Mouse (Mus musculus): ENCODE data around the gene Gpr171. TPM values are rescaled to one million over a fixed set of nuclear protein-coding genes. Genes with fewer than 3 reads are reported as not detected.
"Not testable (repeated sequence)": the region's sequence is repeated elsewhere in the genome, so short reads cannot be mapped to it uniquely, and the experiment has no call there.

Gene Gpr171
- total RNA-seq (2021): not detected
- long read RNA-seq, experiment 1: 0 reads
- long read RNA-seq, experiment 2: 0 reads

DNA sequence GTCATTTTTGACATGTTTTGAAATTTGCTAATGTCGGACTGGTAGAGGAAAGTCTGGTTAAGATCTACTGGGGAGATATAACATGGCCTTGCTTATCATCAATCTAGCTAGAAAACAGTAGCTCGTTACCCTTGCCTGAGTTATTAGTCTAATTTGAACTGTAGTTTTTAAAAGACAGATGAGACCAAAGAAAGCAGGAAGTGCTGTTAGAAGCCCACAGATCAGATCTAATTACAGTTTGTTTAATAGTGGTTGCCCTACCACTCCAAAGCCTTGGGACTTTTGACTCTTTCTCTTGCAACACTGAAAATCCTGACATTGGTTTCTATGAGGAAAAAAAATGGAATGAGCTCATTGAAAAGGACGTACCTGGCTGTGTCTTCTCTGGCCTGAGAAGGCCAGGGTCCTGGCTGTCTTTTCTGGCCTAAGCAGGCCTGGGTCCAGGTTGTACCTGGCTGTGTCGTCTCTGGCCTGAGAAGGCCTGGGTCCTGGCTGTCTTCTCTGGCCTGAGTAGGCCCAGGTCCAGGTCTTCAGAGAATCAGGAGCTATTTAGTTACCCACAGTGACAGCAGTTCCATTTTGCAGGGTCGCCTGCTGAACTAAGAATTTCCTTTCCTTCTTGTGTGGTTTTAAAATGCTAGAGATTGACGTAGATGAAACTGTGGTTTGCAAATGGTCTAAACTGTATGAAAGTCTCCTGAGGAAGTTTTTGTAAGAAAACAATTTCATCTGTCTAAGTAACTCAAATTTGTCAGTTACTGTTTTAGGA, at the start of gene Gpr171:
Gpr171 (minus strand) TSS at position 604 of the 769 bp plus-strand sequence.
- intact Hi-C loops (cut with DNase I): no loop called here
- no peak for DNase-seq (ENCODE audit: low spot score in 2 of 2)

GRCm38 (mm10) chr3:59150624-59151023, 49.0 kb upstream of the Gpr171 start:
- intact Hi-C loops (cut with DNase I): no loop called here
- DNase-seq (ENCODE audit: low spot score in 2 of 2): no peak

DNA sequence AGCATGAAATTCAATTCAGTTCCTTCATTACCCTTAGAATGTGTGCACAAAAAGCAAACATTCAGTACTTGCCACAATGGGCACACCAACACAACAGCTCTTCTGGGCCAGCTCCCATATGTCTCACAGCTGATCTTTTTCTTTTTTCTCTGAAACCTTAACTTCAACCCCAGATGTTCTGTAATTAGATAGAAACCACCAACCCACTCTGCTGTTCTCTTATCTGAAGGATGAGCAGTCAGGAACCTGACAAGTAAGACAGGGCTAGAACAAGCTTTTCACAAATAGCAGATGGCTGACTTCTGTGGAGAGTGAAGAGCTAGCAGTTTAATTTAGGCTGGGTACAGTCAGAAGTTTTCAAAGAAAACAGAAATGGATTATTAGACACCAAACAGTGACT, 48.0 kb upstream of the Gpr171 start:
- DNase-seq (ENCODE audit: low spot score in 2 of 2): peak in 1 of 2 experiments; percentile 31
- intact Hi-C loops (cut with DNase I): no loop called here

GRCm38 (mm10) chr3:59145194-59145593, 43.6 kb upstream of the Gpr171 start:
- intact Hi-C loops (cut with DNase I): no loop called here
- DNase-seq (ENCODE audit: low spot score in 2 of 2): no peak

GRCm38 (mm10) chr3:59141507-59142305, 40.1 kb upstream of the Gpr171 start:
- DNase-seq (ENCODE audit: low spot score in 2 of 2): no peak
- intact Hi-C loops (cut with DNase I): no loop called here

- intact Hi-C loops (cut with DNase I); DNase-seq (ENCODE audit: low spot score in 2 of 2): not testable (repeated sequence)
Observed at GRCm38 (mm10) chr3:59140941-59141340, 39.3 kb upstream of the Gpr171 start.

GRCm38 (mm10) chr3:59140115-59140514, 38.5 kb upstream of the Gpr171 start:
- intact Hi-C loops (cut with DNase I): no loop called here
- no peak for DNase-seq (ENCODE audit: low spot score in 2 of 2)

- intact Hi-C loops (cut with DNase I): no loop called here
- no peak for DNase-seq (ENCODE audit: low spot score in 2 of 2)
Observed at GRCm38 (mm10) chr3:59139651-59140051, 38.0 kb upstream of the Gpr171 start.

DNA sequence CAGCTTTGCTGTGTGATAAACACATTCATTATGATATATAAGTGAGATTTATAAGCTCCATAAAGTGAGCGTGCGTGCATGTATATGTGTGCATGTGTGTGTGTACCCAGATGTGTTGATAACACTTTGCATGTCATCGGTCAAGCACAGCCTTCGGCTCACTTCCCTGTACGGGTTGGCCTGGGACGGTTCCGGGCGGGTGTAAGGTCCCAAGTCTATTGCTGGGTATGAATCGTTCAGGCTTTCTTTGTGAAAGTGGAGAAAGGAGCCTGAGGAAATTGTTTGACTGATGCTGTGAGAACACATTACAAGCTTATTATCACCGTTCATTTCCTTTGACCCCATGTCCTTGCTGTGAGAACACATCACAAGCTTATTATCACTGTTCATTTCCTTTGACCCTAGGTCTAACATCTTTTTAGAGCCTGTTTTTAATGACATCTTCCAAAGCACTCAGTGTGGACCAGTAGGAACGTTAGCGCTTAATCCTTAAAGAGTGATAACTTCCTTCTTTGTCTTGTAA, 37.4 kb upstream of the Gpr171 start:
- no peak for DNase-seq (ENCODE audit: low spot score in 2 of 2)
- intact Hi-C loops (cut with DNase I): no loop called here

DNA sequence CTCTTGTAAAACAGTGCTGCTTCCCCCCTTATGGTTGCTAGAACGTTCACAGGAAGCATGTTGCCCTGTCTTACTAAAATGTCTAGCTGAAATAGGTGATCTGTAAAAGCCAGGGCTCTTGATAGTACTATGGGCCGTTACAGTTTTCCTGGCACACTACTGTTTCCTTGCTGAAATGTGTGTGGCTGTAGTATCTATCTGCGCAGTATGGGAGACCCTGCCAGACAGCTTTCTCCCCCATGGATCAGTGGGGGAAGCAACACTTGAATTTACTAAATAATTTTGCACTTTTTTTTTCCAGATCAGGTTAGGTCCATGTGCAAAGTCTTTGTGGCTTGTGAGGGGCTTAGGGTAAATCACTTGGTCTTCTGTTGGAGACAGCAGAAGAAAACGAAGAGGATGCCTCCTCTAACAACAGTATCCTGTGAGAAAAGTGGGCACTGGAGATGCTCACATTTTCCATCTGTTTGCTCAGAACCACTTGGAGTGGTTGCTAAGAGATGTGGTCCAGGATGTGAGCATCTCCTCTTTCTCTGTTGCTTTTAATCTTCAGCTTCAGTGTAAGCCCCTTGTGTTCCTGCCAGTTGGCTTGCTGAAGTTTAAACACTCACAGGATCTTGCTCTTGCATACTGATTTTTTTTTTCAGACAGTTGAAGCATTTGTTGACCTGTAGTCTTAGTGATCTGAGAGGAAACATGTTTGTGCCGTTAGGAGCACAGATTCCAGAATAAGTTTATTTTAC, 34.5 kb upstream of the Gpr171 start:
- intact Hi-C loops (cut with DNase I): no loop called here
- peak in 1 of 2 experiments; percentile 73 for DNase-seq (ENCODE audit: low spot score in 2 of 2)

DNA sequence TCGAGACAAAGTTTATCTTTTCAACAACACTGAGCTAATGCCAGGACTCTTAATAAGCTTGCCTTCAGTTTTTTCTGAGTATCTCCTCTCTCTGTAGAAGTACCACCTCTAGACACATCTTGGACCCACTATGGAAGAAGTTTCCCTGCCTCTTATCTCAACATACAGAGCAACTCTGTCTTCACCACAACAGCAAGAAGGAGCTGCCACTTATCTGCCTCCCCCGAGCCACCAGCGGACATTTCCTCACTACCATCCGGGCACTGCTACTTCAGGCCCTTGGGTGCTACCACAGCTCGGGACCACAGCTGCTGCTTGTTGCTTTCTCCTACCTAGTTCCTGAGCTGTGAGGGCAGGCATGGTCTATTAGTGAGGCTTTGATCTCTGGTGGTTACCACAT, 31.6 kb upstream of the Gpr171 start:
- intact Hi-C loops (cut with DNase I): loop anchor here (5.0 kb wide), 1 partner anchor 979 kb away; no protein-coding TSS in a partner anchor
- DNase-seq (ENCODE audit: low spot score in 2 of 2): no peak

GRCm38 (mm10) chr3:59131966-59132365, 30.3 kb upstream of the Gpr171 start:
- no peak for DNase-seq (ENCODE audit: low spot score in 2 of 2)
- intact Hi-C loops (cut with DNase I): loop anchor here (5.0 kb wide), 1 partner anchor 980 kb away; no protein-coding TSS in a partner anchor

GRCm38 (mm10) chr3:59131081-59131480, 29.5 kb upstream of the Gpr171 start:
- intact Hi-C loops (cut with DNase I): loop anchor here (5.0 kb wide), 1 partner anchor 981 kb away; no protein-coding TSS in a partner anchor
- DNase-seq (ENCODE audit: low spot score in 2 of 2): no peak

DNA sequence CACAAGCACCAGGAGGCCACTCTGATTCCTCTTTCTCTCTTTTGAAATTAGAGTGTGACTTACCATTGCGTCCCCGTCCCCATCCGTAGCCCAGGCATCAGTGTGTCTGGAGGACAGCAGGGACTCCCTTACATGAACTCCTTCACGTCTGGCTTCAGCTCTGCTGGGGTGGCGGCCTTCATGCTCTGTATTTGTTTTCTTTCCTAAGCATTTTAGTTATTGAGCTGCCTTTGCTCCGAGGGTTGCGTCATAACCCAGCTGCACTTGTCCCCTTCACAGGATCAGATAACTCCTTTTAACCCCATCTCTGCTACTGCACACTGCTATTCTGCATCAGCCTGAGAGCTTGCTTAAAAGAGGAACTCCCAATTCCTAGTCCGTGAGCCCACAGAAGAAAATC, 28.8 kb upstream of the Gpr171 start:
- no peak for DNase-seq (ENCODE audit: low spot score in 2 of 2)
- intact Hi-C loops (cut with DNase I): loop anchor here (5.0 kb wide), 1 partner anchor 982 kb away; no protein-coding TSS in a partner anchor

DNA sequence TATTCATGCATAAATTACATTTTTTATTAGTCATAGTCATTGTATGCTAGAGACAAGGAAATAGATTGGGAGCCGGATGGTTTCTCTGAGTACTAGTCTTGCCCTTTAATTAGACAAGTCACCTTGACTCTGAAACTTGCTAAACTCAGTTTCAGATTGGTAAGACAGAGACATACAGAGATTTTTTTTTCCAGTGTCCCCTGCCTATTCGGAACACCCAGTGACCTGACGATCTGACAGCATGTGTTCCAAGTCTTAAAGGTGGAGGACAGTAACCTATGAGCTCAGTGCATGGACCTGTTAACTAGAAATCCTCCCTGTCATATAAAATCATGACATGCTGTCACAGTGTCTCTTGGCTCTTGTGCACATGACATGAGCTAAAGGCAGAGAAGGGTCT, 27.9 kb upstream of the Gpr171 start:
- DNase-seq (ENCODE audit: low spot score in 2 of 2): no peak
- intact Hi-C loops (cut with DNase I): loop anchor here (10.0 kb wide), 1 partner anchor 625 kb away; no protein-coding TSS in a partner anchor

DNA sequence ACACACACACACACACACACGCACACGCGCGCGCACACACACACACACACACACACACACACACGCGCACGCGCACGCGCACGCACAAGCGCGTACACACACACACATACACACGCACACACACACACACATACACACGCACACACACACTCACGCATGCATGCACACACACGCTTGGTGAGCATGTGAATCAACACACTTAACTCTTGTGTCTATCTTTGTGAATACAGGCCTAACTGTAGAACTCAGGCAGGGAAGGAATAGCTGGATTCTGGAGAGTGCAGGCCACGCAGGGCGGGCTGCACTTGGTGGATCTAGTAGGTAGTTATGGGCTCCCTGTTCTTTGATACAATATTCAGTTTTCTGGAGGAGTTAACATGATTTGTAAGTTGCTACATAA, 27.1 kb upstream of the Gpr171 start:
- intact Hi-C loops (cut with DNase I): loop anchor here (10.0 kb wide), 1 partner anchor 626 kb away; no protein-coding TSS in a partner anchor
- DNase-seq (ENCODE audit: low spot score in 2 of 2): no peak

DNA sequence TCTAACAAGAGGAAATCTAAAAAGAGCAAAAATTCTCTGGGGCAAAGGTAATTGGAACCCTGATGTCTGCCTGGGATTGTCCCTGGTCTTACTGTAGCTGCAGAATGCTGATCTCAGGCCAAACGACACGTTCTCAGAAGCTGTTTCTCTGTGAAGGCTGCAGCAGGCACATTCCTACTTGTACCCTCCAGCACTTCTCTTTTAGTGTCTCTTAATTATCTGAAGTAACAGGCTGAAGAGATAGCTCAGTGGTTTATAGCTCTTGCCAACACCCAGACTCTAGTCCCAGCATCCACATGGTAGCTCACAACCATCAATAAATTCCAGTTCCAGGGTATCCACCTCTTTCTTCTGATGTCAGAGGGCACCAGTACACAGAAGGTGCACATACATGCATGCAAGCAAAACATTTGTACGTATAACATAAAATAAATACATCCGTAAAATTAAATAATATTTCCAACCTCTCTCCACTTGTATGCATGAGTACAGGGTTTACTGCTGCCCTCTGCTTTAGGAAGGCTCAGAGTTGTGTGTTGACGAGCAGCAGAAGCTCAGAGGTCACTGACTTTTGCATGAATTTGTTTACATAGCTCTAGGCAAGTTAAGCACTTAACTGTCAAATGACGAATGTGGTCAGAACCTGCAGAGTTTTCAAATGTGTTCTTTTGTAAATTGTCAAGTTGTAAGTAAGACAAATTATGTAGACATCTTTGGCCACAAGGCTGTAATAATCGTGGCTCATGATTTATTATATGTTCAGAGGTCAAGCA, 24.3 kb upstream of the Gpr171 start:
- intact Hi-C loops (cut with DNase I): loop anchor here (10.0 kb wide), 1 partner anchor 629 kb away; no protein-coding TSS in a partner anchor

GRCm38 (mm10) chr3:59125022-59125421, 23.4 kb upstream of the Gpr171 start:
- intact Hi-C loops (cut with DNase I): loop anchor here (10.0 kb wide), 1 partner anchor 630 kb away; no protein-coding TSS in a partner anchor
- no peak for DNase-seq (ENCODE audit: low spot score in 2 of 2)

More for the DNA sequence above, 24.3 kb upstream of the Gpr171 start:
- no peak for DNase-seq (ENCODE audit: low spot score in 2 of 2)

Measured in left cerebral cortex, postnatal 14 days (tissue).